ENCODE assay signal across 8 mouse cellular contexts in genomic region chr17:56935363-56936131, GRCm38 (mm10). TPM values are rescaled to one million over a fixed set of nuclear protein-coding genes. Genes with fewer than 3 reads are reported as not detected.
A peak's percentile ranks its signal among the peaks of the same experiment; 100 is the strongest.
DNase-seq lines count a peak whose midpoint lies in the region; ATAC-seq and TF ChIP-seq lines count a peak whose summit lies in the region.

Mllt1 (minus strand) TSS chr17:56935415.

- peaks cover 7% of the 10 kb centered on the region for H3K9me3 ChIP-seq in G1E (replicated peaks)
- no peaks in the 10 kb centered on the region for H3K9me3 ChIP-seq in forebrain, embryonic 16.5 days (ENCODE audit: control insufficient read depth, low read length)
- no peaks in the 10 kb centered on the region for H3K9me3 ChIP-seq in lung, embryonic 14.5 days (ENCODE audit: low read depth, low read length)

- peak within 1 kb of the TSS; percentile 64; the same call in 1 of the 2 replicates for H3K27ac ChIP-seq in forebrain, embryonic 16.5 days (ENCODE audit: low read length)
- H3K27ac ChIP-seq in layer of hippocampus, adult 2 months: peak within 1 kb of the TSS; percentile 90
- peak within 1 kb of the TSS; percentile 58 for H3K27ac ChIP-seq in lung, embryonic 14.5 days (ENCODE audit: low read depth)
- H3K27ac ChIP-seq in olfactory bulb, adult 2 months (ENCODE audit: insufficient read depth, low read depth, low read length): no peak within 1 kb of the TSS
- no peak within 1 kb of the TSS for H3K27ac ChIP-seq in thymus, adult 2 months (ENCODE audit: control insufficient read depth, insufficient read depth, low read length)

- 3% methylated on average over 75 of the region's 76 CpGs for WGBS in forebrain, embryonic 16.5 days
- 2% methylated on average over 76 of the region's 76 CpGs for WGBS in lung, embryonic 14.5 days
- WGBS in olfactory bulb, adult 2 months: 3% methylated on average over 75 of the region's 76 CpGs
- 7% methylated on average over 76 of the region's 76 CpGs for WGBS in thymus, adult 2 months

- peak; percentile 59 for TF ChIP-seq POLR2A in olfactory bulb, adult 2 months (IDR thresholded peaks at IDR 0.05; ENCODE audit: insufficient read depth, low read depth, low read length)
- peak; percentile 58; the same call in 1 of the 2 replicates for TF ChIP-seq POLR2A in thymus, adult 2 months (IDR thresholded peaks at IDR 0.05; ENCODE audit: control insufficient read depth, extremely low read depth, insufficient read depth, low read length, poor library complexity)

- H3K4me3 ChIP-seq in G1E (ENCODE audit: low read depth, low read length): peak within 1 kb of the TSS; percentile 96
- peak within 1 kb of the TSS; percentile 82 for H3K4me3 ChIP-seq in forebrain, embryonic 16.5 days (replicated peaks; ENCODE audit: low read length)
- peak within 1 kb of the TSS; percentile 95 for H3K4me3 ChIP-seq in layer of hippocampus, adult 2 months
- peak within 1 kb of the TSS; percentile 92 for H3K4me3 ChIP-seq in lung, embryonic 14.5 days (ENCODE audit: low read depth, low read length)
- H3K4me3 ChIP-seq in olfactory bulb, adult 2 months (ENCODE audit: insufficient read depth, low read depth, low read length): peak within 1 kb of the TSS; percentile 73
- H3K4me3 ChIP-seq in thymus, adult 2 months (ENCODE audit: control insufficient read depth, insufficient read depth, low read length): peak within 1 kb of the TSS; percentile 88

- peak within 1 kb of the TSS; percentile 82 for H3K4me2 ChIP-seq in forebrain, embryonic 16.5 days (ENCODE audit: low read length)
- peak within 1 kb of the TSS; percentile 71 for H3K4me2 ChIP-seq in lung, embryonic 14.5 days

- H3K9ac ChIP-seq in forebrain, embryonic 16.5 days (replicated peaks; ENCODE audit: low read depth, low read length): peak within 1 kb of the TSS; percentile 77
- peak within 1 kb of the TSS; percentile 93 for H3K9ac ChIP-seq in lung, embryonic 14.5 days

- peaks cover 29% of the 10 kb centered on the region for H3K36me3 ChIP-seq in G1E (replicated peaks)
- H3K36me3 ChIP-seq in forebrain, embryonic 16.5 days (ENCODE audit: control insufficient read depth, insufficient read depth): no peaks in the 10 kb centered on the region
- no peaks in the 10 kb centered on the region for H3K36me3 ChIP-seq in lung, embryonic 14.5 days (ENCODE audit: insufficient read depth)
- H3K36me3 ChIP-seq in thymus, adult 2 months (ENCODE audit: control insufficient read depth, insufficient read depth, low read length): no peaks in the 10 kb centered on the region

- ATAC-seq in G1E (ENCODE audit: extremely low read depth, insufficient number of reproducible peaks, low FRiP score, poor library complexity, severe bottlenecking): peak; percentile 88
- peak; percentile 98 for ATAC-seq in forebrain, embryonic 16.5 days
- ATAC-seq in lung, embryonic 14.5 days (ENCODE audit: insufficient read depth): peak; percentile 97

- TF ChIP-seq CTCF in G1E (IDR thresholded peaks at IDR 0.05; ENCODE audit: low read depth, low read length): 0 out of 2 replicates have a peak, but pooled peaks have one; percentile 8
- peak; percentile 77 for TF ChIP-seq CTCF in layer of hippocampus, adult 2 months (conservative IDR thresholded peaks at IDR 0.05)
- peak; percentile 67 for TF ChIP-seq CTCF in lung, embryonic 14.5 days (IDR thresholded peaks at IDR 0.05; ENCODE audit: low read depth)
- TF ChIP-seq CTCF in olfactory bulb, adult 2 months (IDR thresholded peaks at IDR 0.05; ENCODE audit: insufficient read depth, low read depth, low read length): no peak
- TF ChIP-seq CTCF in thymus, adult 2 months (IDR thresholded peaks at IDR 0.05; ENCODE audit: borderline replicate concordance, control insufficient read depth, extremely low read depth, insufficient read depth, low read length, poor library complexity): 0 out of 2 replicates have a peak, but pooled peaks have one; percentile 55

- peak; percentile 100 for DNase-seq in G1E (ENCODE audit: low spot score)
- peak; percentile 99 for DNase-seq in cerebellum, adult 18-20 months
- DNase-seq in heart, postnatal 36 days: peak; percentile 100
- DNase-seq in layer of hippocampus, adult 2 months (ENCODE audit: low spot score in 2 of 2): peak; percentile 98 to 100
- peak; percentile 99 for DNase-seq in lung, embryonic 14.5 days
- peak; percentile 100 for DNase-seq in thymus, adult 2 months

- peaks cover 29% of the 10 kb centered on the region for H3K4me1 ChIP-seq in G1E (ENCODE audit: insufficient read depth, low read depth, low read length)
- H3K4me1 ChIP-seq in forebrain, embryonic 16.5 days (replicated peaks; ENCODE audit: control insufficient read depth, insufficient read depth, low read length): peaks cover 28% of the 10 kb centered on the region
- H3K4me1 ChIP-seq in lung, embryonic 14.5 days (ENCODE audit: insufficient read depth): peaks cover 5% of the 10 kb centered on the region; the same call in 1 of the 2 replicates
- H3K4me1 ChIP-seq in olfactory bulb, adult 2 months (ENCODE audit: control insufficient read depth, insufficient read depth, low read length): peaks cover 33% of the 10 kb centered on the region
- peaks cover 16% of the 10 kb centered on the region for H3K4me1 ChIP-seq in thymus, adult 2 months (replicated peaks; ENCODE audit: control insufficient read depth, insufficient read depth, low read length)

- peaks cover 29% of the 10 kb centered on the region for H3K27me3 ChIP-seq in G1E (ENCODE audit: insufficient read depth, low read length)
- H3K27me3 ChIP-seq in forebrain, embryonic 16.5 days (replicated peaks; ENCODE audit: control insufficient read depth, insufficient read depth, low read length): 0 out of 2 replicates have a peak, but pooled peaks cover 2% of the 10 kb centered on the region
- H3K27me3 ChIP-seq in lung, embryonic 14.5 days (ENCODE audit: insufficient read depth, low read length): no peaks in the 10 kb centered on the region
- H3K27me3 ChIP-seq in thymus, adult 2 months (ENCODE audit: control insufficient read depth, insufficient read depth, low read length): no peaks in the 10 kb centered on the region

- intact Hi-C loops in heart, postnatal 36 days (cut with DNase I): loop anchor here (2.0 to 5.0 kb wide), 5 partner anchors 38 to 128 kb away; partner anchors contain the start of genes Clpp and Rfx2

RNA-seq across cellular contexts. Expression of gene Mllt1, which starts in this region (rescaled TPM):
- 15.3 and 22.1 TPM in 2 replicates for total RNA-seq in G1E (2014; fragmentation: Nextera tagmentation)
- total RNA-seq in G1E (2017): 7.6 and 8.2 TPM in 2 replicates
- 75.9 and 76.1 TPM in 2 replicates for polyA plus RNA-seq in G1E (2012)
- 86.1 and 86.7 TPM in 2 replicates for polyA plus RNA-seq in forebrain, embryonic 16.5 days (2015; fragmentation: Nextera tagmentation; extraction: Ambion mirVana)
- 10 to 100 TPM; 23.9 to 25.9 TPM for total RNA-seq in heart, postnatal 36 days (2021)
- total RNA-seq in layer of hippocampus, adult 2 months (2021): 10 to 100 TPM; 81.0 to 87.5 TPM
- 31.4 and 39.3 TPM in 2 replicates for polyA plus RNA-seq in lung, embryonic 14.5 days (2014; fragmentation: Nextera tagmentation; extraction: Ambion mirVana)
- polyA plus RNA-seq in olfactory bulb, adult 2 months (2012; ENCODE audit: insufficient read depth, insufficient read length, low replicate concordance, missing spikeins): not detected in 2 replicates
- polyA plus RNA-seq in thymus, adult 2 months (2012; rRNA removed): 134 and 135 TPM in 2 replicates

Comparison
In these comparisons a context has a peak if more than half of its experiments do, and no peak if none do; other contexts are left out.
1. H3K27ac ChIP-seq: peak in forebrain, embryonic 16.5 days (single experiment), layer of hippocampus, adult 2 months (single experiment) and lung, embryonic 14.5 days (single experiment); none in olfactory bulb, adult 2 months (single experiment) and thymus, adult 2 months (single experiment).
2. Peak in every context shown above with its lines, with median percentiles within 50 percentile points of each other: ATAC-seq, DNase-seq and H3K4me3 ChIP-seq.